Mouse (Mus musculus): ENCODE measurements around the gene Dhx32.

GRCm38 (mm10) chr7:133758716-133759115 is 23.8 kb downstream of the Dhx32 start:
- TF ChIP-seq POLR2A (IDR thresholded peaks at IDR 0.05; ENCODE audit: insufficient read depth, low read depth, low read length) (no peak), CTCF (IDR thresholded peaks at IDR 0.05) (peak; percentile 25), EP300 (IDR thresholded peaks at IDR 0.05; ENCODE audit: insufficient read depth, low read depth, low read length) (no peak)
